Mouse (Mus musculus) monocyte, adult 5-6 weeks (primary cell): ENCODE measurements at regions not wholly inside any gene's neighbourhood (a gene's known extent, or its start where the extent isn't known, plus 50 kb on each side); places are given as distances from the start of the nearest gene placed in this dataset.
A peak's percentile ranks its signal among the peaks of the same experiment; 100 is the strongest.

ENCODE experiments used
- ATAC-seq: fragments of 153-309, 156-312 bp; replicated peaks from 2 replicates; pipeline ENCODE4 v1.8.0; 2017; ENCODE audit warnings: mild to moderate bottlenecking; ENCODE audit not compliant: low TSS enrichment, insufficient number of reproducible peaks, severe bottlenecking, poor library complexity, low FRiP score

DNA sequence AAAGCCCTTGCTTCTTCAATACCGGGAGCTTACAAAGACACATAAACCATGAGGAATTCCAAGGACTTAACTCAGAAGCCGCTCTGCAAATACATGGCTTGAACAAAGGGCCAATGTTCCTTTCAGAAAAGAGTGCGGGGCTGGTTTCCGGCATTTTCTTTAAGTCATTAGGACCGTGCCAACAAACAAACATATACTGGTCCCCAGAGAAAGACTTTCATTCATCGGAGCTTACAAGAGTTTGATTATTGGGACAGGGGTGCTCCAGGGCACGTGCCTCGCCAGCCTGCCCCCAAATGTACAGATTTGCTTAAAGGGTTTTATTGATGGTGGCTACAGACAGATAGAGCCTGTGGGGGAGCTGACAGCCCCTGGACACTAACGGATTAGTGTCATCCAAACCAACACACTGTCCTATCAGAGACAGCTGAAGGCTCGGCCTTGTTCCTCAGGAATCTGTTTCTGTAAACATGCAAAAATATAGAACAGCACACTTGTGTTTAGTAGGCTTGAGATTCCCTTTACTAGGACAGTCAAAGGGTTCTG, 169.4 kb downstream of the Gsdmc2 start:
- no peak for ATAC-seq

DNA sequence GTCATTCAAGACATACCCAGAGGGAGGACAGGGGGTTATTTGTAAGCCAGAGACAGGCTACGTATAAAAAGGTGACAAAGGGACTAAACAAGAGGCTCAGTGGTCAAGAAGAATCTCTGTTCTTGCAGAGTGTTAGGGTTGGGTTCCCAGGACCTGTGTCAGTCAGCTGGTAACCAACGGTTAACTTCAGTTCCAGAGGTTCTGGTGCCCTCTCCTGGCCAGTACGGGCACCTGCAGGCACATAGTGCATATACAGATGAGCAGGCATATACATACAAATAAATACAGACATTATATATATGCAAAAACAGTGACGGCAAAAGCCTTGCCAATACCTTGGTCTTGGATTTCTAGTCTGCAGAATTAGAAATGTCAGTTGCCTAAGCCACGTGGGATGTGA, 170.6 kb downstream of the Gsdmc2 start:
- ATAC-seq: no peak

DNA sequence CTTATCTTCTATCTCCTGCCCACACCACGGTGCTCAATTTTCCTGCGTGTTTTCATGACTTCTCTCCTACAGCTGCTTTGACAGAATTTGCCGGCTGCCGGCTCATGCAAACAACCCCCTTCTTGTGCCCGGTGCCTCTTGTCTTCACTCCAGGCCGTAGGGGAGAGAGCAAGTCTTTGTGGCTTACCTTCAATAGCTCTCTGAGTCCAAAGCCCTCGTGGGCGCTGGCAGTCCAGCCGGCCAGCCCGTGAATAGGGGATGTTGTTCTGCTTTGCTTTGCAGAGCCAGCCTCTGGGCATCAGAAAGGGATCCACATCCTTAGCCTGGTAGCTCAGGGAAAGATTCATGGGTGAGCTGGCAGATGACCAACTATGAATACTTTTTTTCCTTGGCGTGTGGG, 173.9 kb downstream of the Gsdmc2 start:
- no peak for ATAC-seq

DNA sequence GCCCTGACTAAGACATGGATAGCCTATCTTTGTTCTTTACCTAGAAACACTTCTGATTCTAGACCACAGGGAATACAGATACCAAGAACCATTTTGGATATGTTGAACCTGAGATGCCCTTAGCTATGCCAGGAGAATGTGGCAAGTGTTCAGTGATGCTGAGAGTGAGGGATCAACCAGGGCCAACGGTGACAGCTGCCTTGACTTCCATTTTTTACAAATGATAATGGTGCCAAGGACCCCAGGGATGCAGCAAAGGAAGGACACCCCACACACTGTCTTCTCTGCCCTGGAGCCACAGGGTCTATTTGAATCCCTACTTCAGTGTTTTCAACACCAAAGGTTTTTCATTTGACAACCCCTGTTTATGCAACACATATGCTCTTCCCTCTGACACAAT, 174.4 kb downstream of the Gsdmc2 start:
- ATAC-seq: no peak

DNA sequence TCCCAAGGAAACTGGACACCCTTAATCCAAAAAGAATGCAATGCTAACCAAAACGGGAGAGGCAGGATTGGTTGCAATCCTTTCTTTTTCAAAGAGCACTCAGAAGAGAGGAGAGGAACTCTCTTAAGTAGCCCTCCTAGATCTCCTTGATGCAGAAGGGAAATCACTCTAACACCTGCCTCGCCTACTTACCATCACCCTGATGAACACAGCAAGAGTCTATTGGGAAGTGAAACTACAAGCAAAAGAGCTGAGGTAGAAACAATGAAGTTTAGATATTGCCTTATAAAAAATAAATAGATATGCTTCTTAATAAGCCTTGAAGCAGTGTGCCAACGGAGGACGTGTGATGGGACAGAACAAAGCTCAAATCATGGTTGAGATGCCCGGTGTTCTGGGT, 177.4 kb downstream of the Gsdmc2 start:
- no peak for ATAC-seq

DNA sequence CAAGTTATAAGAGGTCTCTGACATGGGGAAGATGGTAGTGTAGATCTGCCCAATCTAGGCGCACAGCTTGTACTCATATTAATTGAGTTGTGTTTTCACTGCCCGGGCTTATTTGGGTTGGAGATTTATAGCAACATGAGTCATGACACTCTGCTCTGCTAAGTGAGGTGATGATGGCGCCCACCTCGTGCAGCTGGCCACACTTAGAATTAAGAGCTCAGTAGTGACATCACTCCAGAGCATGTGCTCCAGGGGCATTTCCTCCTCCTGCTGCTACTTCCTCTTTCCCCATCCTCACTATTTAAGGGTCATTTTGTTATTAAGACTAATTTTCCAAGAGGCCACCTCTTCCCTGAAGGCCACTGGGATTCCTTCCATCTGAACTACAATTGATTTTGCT, 179.5 kb downstream of the Gsdmc2 start:
- no peak for ATAC-seq

DNA sequence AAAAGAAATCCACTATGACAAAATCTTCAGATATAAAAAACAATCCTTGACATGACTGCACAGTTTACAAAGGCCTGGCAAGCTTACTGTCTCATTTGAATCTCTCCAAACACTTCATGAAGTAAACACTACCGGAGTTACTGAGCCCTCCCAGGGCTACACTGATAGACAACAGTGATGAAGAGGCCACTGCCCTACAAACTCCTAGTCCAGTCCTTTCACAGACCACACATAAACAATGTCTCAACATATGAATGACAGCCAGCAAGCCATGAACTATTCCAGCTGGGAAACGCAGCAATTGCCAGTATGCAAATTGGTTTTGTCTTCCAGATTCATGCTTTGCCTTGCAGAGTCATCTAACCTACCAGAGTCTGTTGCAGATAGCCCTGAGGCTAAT, 180.1 kb downstream of the Gsdmc2 start:
- ATAC-seq: no peak

DNA sequence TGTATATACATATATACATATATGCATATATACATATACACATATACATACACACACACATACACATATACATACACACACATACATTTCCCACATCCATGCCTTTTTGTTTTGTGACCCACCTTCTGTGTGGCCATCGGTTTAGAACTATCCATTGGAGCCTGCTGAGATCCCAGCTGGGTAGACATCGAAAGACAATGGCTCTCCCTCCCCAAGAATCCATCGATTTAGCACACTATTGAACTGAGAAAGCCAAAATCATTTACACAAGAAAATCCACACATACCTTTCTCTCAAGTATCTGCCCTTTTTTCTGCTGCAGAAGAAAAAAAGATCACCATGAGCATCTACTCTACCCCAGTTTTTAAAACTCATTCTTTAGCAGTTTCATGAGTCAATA, 182.8 kb downstream of the Gsdmc2 start:
- no peak for ATAC-seq

DNA sequence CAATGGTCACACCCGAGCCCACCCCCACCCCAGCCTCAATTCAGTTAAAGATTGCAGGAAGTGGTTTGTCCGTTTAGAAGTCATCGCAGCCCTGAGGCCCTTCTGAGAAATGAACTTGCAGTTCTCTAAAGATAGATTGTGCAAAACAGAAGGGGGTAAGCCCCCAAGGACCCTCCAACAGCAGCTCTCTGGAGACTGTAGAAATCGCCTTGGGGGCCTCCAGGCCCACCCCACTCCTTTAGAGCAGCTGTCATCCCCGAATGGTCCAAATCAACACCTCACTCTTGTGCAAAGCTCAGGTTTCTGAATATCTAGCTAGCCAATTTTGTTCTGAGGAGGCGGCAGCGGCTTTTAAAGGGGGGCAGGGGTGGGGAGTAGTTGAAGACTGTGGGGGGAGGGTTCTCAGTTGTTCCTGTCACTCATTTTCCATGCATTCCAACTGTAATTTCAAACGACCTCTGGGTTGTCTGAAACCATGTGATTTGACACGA, 186.9 kb downstream of the Gsdmc2 start:
- no peak for ATAC-seq

DNA sequence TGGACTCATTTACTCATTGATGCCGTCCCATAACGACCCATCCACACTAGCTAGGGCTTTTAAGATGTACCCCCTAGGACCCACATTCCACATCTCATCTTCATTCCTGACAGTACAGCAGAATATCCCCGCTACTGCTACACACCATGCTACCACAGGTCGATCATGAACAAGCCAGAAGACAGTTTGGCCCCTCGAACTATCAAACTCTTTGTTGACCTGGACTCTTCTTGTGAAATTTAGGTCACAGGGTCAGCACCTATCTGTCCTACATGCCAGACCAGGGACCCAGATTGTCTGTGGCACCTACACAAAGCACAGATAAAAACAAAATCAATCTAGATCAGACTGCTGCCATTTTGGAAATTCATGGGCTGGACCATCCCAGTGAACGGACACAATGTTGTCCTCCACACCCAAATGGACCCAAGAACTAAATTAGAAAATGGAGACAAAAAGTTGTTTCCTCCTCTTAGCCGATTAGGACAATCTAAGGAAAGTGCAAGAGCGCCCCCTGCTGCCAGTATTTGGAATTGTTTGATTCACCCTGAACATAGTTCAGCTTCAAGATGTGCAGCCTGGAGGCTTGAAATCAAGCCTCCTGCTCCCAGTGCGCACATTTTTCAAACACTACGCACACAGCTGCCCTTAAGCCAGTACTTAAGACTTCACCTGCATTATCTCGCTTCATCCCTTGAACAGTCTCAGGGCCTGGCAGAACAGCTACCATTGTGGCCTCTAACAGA, 192.6 kb downstream of the Gsdmc2 start:
- ATAC-seq: peak; percentile 46; the same call in 1 of the 2 replicates

DNA sequence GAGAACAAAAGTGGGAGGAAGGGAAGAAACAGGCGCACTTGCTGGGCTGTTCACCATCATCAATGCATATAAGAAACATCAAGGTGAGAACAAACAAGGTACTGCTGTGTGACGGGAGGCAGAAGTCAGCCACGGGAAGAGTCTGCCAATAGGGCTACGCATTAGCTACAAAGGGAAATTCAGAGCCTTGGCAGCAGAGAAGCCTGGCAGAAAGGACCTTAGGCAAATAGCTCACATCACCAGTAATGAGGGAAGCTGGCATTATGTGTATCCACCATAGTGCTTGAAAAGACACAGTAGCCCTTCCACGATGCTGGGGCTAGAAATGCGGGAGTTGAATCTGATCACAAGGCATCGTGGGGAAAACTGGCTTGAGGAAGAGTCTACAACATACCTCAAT, 193.9 kb downstream of the Gsdmc2 start:
- no peak for ATAC-seq

DNA sequence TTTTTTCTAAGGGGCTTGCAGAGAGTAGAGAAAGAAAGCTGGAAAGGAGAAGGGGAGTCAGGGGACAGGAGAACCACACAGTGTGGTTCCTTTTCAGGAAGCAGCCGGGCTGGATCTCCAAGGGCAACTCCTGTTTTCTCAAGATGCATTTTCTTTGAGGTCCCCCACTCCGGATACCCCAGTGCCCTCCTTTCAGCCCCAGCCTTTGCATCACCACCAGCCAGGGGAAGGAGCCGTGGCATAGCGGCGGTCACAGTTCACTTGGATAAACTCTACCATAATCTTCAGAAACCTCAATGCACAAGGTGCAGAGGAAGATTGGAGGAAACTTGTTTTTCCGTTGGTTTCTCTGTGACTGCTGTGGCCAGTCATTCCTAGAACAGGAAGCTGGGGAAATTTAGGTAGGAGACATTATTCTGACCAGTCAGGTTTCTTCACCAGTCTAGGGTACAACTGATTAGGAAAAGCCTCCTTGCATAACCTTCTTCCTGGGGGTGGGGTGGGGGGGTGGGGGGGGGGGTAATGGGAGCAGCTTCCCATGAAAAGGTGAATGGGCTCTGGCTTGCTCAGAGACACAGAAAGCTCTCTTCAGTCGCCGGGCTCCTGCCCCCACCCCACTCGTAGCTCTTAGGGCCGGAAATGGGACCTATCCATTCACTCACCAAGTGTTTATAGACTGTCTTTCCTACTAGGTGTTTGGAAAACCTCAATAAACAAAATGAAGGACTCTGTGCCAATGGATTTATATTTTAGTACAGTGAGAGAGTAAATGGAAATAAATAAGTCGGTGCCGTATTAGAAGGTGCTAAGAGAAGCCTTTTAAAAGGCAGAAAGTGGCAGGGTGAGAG, 196.6 kb downstream of the Gsdmc2 start:
- ATAC-seq: 0 out of 2 replicates have a peak, but pooled peaks have one; percentile 40

DNA sequence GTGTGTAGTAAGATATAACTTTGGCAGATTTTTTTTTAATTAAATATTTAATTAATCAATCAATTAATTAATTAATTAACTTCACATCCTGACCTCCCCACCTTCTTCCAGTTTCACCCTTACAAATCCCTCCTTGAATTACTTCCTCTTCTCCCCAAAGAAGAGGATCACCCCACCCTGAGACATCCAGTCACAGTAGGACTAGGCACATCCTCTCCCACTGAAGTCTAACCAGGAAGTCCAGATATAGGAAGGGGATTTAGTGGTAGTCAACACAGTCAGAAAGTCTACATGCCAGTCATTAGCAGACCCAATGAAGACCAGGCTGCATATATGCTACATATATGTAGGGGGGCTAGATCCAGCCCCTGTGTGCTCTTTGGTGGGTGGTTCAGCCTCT, 220.2 kb downstream of the Gsdmc2 start:
- ATAC-seq: no peak

DNA sequence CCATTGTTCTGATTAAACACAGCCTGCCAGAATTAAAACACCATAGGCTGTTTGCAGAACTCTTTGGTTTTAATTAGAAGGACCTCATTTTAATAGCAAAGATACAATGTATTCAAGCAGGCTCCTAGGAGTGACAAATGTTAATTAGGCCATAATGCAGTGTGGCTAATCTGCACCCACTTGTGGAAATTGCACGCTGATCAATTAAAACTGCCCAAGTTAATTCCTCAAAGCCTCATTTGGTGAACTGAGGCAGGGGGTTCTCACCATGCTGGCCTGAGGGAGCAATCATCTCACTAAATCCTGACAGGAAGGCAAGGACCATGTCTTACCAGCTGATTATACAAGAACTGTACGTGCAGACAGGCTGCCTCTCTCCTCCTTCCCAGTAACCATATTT, 220.7 kb downstream of the Gsdmc2 start:
- no peak for ATAC-seq

DNA sequence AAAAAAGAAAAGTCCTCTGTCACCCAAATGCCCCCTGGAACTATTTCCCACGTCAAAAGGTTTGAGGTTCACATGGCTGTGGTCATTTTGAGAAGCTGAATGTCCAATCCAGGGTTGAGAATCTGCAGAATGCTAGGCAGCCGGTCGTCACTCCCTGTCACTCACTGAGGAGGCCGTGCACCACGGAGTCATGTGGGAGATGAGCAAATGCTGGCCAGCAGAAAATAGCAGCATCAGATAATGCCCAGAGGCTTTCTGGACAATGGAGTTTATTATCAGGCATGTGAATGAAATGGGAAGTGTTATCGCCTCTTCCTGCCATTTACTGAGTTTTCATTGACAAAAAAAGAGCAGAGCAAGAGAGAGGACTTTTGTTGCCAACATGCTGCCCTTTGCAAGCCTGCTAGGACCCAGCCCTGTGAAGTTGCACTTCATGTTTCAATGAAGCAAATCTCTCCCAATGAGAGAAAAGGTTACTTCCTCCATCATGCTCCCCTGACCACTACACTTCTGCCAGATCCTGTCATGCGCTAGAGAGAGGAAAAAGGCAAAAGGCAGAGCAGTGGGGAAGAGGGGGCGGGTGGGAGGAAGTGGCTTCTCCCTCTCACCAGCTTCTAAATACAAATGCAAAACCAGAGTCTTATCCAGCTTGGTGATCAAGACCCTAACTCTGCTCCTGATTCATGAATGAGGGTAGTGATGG, 228.3 kb downstream of the Gsdmc2 start:
- ATAC-seq: peak; percentile 56; the same call in 1 of the 2 replicates

DNA sequence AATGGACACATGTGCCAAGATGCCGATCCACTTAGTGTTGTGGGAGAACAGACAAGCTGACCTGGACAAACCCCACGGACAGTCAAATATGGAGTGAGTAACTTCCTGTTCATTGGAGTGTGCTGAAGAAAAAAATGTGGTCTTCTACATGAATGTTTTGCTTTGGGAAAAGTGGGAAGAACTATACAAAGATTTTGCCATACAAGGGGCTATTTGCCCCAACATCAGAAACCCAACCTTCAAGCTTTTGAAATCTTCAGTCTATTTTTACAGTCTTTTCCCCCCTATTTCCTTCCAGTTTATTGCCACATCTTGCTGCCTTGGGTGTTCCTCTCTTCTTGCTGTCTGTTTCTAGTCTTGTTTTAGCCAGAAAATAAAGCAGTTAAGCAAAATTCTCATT, 230.8 kb downstream of the Gsdmc2 start:
- no peak for ATAC-seq

DNA sequence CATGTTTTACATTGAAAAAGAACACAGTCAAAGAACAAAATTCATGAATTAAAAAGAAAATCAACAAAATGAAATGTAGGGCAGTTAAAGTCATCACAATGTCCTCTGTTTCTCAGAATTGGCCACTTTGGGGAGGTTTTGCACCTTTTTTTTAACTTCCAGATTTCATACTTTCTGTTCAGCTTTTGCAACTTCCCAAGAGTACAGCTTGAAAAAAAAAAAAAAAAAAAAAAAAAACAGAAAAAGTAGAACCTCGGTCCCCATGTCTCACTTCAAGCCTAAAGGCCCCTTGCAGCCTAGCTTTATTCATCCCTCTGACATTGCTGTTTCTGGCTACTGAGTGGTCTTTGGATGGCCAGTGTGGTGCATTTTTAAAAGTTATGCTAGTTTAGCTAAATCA, 231.9 kb downstream of the Gsdmc2 start:
- no peak for ATAC-seq

DNA sequence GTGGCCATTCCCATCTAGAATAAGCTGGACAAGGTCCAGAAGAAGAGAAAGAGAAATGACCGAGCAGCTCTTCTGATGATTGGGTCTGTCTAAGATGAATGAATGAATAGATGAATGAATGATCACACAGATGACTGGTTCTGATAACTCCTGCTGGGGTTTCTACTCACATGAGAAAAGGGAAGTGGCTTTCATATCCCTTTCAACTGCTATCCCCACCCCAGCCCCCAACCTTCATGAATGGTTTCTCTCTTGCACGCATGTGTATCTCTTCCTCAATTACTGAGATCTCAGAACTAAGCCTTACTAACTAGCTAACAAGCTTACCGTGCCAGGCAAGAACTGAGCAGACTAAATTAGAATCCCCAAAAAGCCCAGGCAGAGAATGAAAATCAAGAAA, 233.8 kb downstream of the Gsdmc2 start:
- ATAC-seq: no peak

DNA sequence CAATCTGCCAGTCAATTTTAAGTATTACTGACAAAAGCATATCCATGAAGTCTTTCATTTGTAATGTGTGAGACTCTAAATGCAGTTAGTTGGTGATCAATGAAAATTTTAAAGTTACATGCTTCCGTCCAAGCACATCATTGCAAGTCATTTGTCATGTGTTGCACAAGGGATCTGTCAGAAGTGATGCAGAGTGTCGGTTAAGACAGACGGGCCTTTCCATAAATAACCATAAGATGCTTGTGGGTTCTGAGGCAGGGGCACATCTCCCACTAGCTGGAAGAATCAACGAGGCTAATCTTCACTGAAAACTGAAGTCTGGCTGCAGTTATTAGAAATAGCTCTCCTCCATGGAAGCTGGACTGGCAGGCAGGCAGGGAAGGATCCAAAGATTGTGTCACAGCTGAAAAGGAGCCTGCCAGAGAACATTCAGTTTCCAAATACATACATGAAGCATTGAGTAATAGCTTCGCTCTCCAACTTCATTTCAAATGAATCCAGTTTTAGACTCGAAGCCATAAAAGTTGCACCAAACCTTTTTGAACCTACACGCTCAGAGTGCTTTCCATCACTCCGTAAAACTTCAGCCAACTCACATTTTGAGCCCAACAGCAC, 241.8 kb downstream of the Gsdmc2 start:
- no peak for ATAC-seq
